Mouse (Mus musculus) retina, postnatal 1 day (tissue): ENCODE data around the gene Arid3a.

ENCODE experiments used
- DNase-seq: peaks from one replicate; pipeline ENCODE4 v3.0.0-alpha.2; 2012

The Arid3a gene

GRCm38 (mm10) chr10:79928030-79928694 lies 1.3 kb downstream of the Arid3a start:
- DNase-seq: peak; percentile 63

- DNase-seq: no peak
Measured at GRCm38 (mm10) chr10:79928907-79929701, 2.3 kb downstream of the Arid3a start.

- DNase-seq: no peak
Measured at GRCm38 (mm10) chr10:79929967-79930825, 3.4 kb downstream of the Arid3a start.

- no peak for DNase-seq
Measured at GRCm38 (mm10) chr10:79930826-79931186, 4.0 kb downstream of the Arid3a start.

DNA sequence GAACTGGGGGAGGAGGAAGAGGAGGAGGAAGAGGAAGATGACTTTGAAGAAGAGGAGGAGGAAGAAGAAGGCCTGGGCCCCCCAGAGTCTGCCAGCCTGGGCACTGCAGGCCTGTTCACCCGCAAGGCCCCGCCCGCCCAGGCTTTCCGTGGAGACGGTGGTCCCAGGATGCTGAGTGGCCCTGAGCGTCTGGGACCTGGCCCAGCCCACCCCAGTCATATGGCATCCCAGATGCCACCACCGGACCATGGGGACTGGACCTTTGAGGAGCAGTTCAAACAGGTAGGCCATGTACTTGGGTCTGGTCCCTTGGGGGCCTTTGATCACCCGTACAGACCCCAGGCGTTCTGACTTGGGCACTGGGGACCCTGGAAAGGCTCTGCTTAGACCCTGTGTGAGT lies 5.0 kb downstream of the Arid3a start:
- DNase-seq: no peak

DNA sequence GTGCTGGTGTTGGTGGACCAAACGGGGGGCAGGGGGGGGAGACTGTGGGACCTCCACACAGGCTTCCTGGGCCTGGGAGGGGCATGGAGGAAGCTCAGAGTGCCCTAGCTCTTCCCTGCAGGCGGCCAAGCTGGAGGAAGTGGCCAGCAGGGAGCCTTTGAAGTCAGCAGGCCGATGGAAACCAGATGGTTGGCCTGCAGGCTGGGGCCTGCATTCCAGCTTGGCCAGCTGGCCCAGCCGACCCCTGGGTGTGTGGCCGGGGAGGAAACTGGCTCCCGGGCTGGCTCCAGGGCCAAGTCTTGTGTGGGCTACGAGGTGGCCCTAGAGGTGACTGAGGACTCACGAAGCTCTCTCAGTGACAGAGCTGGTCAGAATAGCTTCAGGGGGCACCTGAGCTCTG lies 5.9 kb downstream of the Arid3a start:
- peak; percentile 67 for DNase-seq

- DNase-seq: no peak
Measured at GRCm38 (mm10) chr10:79933145-79933679, 6.4 kb downstream of the Arid3a start.

DNA sequence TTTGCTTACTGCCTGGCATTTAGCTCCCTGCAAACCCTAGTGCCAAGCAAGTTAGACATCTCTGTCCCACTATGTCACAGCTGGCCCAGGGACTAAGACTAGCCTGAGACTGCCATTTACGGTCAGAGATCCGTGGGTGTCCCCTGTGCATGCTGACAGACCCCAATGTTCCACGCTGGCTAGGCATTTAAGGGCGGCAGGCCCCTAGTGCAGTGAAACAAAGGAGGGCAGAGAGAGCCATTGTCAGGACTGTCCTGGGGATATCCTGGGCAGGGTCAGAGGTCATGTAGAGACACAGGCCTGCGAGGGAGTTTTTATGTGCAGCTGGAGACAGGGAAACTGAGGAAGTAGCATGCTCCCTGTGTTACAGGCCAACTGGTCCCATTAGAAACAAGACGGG lies 7.0 kb downstream of the Arid3a start:
- DNase-seq: no peak

DNA sequence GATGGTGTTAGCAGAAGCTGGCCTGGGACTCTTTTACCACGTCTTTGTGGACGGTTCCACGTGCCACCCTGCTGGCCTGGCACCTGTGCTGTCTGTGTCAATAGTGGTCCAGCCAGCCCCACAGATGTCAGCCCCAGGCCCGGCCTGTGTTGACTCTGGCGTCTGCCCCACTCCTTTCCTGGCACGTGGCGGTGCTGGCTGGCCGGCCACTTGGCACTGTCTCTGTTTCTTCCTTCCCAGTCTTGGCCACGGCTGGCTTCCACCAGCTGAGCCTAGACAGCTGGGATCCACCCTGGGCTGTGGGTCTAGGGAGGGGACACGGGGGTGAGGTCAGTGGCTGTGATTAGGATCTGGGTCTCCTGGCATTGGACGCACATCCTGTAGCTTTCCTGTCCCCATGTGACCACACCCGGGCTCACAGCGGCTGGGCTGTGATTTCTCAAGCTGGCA lies 7.5 kb downstream of the Arid3a start:
- no peak for DNase-seq

DNA sequence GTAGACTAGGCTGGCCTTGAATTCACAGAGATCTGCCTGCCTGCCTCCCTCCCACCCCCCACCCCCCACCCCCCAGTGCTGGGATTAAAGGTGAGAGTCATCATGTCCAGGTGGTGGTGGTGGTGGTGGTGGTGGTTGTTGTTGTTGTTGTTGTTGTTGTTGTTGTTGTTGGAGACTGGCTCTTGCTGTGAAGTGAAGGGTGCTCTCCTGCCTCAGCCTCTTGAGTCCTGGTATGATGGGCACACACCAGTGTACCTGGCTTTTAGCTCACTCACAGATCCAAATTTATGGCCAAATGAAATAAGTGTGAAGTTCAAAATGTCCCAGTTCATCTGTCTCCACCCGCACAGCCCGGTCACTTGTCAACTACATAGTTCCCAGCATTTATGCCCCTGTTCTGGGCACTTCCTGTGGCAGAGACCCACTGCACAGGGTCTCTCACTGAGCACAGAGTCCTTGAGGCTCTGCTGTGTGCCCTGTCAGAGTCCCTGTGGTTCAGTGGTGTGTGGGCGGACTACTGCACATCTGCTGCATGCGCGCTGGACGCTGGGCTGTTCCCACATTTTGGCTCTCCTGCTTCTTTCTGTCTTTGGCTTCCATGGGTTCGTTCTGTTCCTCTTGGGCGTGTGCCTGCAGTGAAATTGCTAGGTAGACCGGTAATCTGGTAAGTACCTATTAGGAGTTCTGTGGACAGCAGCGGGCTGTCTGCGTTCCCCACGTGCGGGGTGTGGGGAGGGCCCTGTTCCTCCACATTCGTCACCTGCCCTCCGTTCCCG lies 8.1 kb downstream of the Arid3a start:
- no peak for DNase-seq

DNA sequence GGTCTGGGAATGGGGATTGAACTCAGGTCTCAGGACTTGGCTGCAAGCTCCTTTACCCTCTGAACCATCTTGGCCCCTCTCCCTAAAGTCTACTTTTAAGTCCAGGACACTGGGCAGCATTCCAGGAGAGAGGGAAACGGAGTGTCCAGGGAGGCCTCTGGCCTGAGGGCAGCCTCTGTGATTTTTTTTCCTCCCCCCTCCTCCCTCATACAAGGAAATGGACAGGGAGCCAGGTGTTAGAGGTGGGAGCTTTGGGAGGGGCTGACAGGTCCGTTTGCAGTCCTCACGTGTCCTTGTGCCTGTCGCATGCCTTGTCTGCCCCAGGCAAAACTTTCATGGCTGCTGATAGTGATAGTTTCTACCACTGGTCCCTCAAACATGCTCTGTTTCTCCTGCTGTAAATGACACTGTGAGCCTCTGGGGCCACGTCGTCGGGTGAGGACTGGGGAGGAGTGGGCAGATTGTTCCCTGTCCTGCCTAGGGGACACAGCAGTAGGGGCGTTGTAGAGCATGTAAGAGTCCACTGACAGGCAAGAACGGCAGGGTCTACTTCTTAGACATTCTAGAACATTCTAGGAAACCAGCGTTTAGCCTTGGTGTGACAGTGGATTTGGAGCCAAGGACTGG lies 9.6 kb downstream of the Arid3a start:
- DNase-seq: no peak

DNA sequence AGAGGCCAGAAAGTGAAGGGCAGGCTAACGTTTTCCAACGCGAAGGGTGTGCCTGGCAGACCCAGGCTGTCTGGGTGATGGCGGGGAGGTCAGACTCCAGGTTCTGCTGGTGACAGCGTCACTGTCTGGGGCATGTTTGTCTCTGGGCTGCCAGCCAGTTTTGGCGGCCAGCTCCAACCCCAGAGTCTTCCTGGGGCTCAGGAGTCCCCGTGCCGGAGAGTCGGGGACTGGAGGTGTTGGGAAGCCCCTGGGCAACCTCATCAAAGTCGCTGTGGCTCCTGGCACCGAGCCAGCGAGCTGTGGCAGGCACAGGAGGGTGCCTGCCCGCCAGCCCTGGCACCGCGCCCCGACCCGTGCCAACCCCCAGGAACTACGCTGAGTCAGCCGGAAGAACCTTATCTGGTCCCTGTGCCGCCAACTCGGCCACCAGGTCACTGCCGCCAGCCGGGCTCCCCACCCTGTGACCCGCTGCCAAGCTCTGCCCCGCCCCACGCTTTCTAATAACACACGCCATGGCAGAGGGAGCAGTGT lies 10.1 kb downstream of the Arid3a start:
- DNase-seq: peak; percentile 83

DNA sequence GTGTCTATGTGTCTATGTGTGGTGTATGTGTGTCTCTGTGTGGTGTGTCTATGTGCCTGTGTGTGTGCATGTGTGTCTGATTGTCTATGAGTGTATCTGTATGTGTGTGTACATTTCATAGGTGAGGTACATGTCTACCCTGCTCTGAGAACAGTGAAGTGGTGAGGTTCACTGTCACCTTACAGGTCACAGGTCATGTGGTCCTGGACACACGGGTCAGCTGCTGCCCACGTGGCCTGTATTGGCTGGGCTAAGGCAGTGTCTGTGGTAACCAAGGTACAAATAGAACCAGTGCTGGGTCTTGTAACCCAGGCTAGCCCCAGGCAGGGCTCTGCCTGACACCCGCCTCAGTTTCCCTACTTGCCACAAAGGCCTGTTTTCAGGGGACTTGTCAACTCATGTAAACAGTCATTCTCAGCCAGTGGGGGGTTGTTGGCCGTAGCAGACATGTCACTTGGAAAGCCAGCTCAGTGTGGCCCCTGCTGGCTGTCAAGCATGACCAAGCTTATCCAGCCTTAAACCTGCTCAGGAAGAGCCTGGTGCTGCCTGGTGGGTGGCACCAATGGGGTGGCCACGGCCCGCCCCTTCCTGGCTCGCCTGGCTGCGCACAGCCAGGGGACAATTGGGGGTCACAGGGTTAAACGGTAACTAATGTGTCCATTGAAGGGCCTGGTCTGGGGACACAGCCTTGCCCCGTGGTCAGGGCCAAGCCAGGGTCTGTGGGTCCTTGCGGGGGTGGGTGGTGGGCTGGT lies 11.1 kb downstream of the Arid3a start:
- DNase-seq: no peak

DNA sequence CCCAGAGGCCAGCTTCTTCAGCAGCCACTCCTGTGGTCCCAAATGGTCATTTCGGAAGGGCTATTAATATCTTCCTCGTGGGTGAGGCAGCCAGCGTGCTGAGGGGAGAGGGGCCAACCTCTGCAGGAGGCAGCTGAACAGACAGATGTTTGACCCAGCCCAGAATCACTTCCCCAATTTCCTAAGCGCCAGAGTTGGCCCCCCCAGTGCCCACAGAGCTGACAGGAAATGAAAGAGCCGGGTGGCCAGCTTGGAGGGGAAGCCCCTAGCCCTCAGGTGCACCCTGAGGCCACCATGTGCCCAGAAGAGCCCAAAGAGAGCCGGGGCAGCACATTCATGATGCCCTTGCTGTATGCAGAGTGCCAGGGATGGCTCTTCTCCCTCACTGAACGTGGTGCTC lies 13.9 kb downstream of the Arid3a start:
- DNase-seq: no peak

- DNase-seq: no peak
Measured at GRCm38 (mm10) chr10:79942988-79943387, 16.1 kb downstream of the Arid3a start.

- DNase-seq: no peak
Measured at GRCm38 (mm10) chr10:79943471-79943901, 16.6 kb downstream of the Arid3a start.

GRCm38 (mm10) chr10:79945507-79946234 lies 18.8 kb downstream of the Arid3a start:
- DNase-seq: peak; percentile 96

- DNase-seq: peak; percentile 68
Measured at GRCm38 (mm10) chr10:79946752-79947322, 20.0 kb downstream of the Arid3a start.

DNA sequence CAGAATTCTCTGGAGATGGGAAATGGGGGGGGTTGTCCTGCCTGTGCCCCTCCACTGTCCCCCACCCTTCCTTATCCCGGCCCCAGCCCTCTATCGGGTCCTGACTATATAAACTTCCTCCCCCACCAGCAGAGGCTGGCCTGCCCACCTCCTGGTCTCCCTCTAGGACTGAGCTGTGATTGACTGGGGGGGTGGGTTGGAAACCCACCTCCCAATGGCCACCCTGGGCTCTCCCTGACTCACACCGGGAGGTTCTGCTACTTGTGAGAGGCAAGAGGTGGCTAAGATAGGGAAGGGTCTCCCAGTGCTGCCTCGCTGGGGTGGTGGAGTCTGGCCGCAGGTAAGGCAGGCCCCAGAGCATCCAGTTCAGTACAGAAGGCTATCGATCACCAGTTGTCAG lies 20.7 kb downstream of the Arid3a start:
- no peak for DNase-seq

GRCm38 (mm10) chr10:79949873-79950272 lies 23.0 kb downstream of the Arid3a start:
- DNase-seq: no peak
